Mouse (Mus musculus) embryonic fibroblast, embryonic 13.5 days (primary cell): ENCODE measurements at regions not wholly inside any gene's neighbourhood (a gene's known extent, or its start where the extent isn't known, plus 50 kb on each side); places are given as distances from the start of the nearest gene placed in this dataset.
A peak's percentile ranks its signal among the peaks of the same experiment; 100 is the strongest.

Experiments used
- H3K27ac ChIP-seq: 2 replicates; pipeline ENCODE4 v1.5.1; 2012; ENCODE audit warnings: low read length, control low read depth, inconsistent platforms; ENCODE audit not compliant: insufficient read depth
- H3K4me1 ChIP-seq: 2 replicates; pipeline ENCODE4 v1.6.1; 2011; ENCODE audit warnings: low read length; ENCODE audit not compliant: control insufficient read depth, insufficient read depth
- H3K4me3 ChIP-seq: 2 replicates; pipeline ENCODE4 v1.5.1; 2011; ENCODE audit warnings: mild to moderate bottlenecking, control low read depth, low read length; ENCODE audit not compliant: insufficient read depth
- CTCF ChIP-seq: IDR thresholded peaks from 2 replicates; pipeline ENCODE4 v1.5.1; 2011; ENCODE audit warnings: mild to moderate bottlenecking, control low read depth, low read length, moderate library complexity, borderline replicate concordance; ENCODE audit not compliant: insufficient read depth
- POLR2A ChIP-seq: IDR thresholded peaks from 2 replicates; pipeline ENCODE4 v1.6.1; 2011; ENCODE audit warnings: low read depth, mild to moderate bottlenecking, control low read depth, low read length, moderate library complexity

DNA sequence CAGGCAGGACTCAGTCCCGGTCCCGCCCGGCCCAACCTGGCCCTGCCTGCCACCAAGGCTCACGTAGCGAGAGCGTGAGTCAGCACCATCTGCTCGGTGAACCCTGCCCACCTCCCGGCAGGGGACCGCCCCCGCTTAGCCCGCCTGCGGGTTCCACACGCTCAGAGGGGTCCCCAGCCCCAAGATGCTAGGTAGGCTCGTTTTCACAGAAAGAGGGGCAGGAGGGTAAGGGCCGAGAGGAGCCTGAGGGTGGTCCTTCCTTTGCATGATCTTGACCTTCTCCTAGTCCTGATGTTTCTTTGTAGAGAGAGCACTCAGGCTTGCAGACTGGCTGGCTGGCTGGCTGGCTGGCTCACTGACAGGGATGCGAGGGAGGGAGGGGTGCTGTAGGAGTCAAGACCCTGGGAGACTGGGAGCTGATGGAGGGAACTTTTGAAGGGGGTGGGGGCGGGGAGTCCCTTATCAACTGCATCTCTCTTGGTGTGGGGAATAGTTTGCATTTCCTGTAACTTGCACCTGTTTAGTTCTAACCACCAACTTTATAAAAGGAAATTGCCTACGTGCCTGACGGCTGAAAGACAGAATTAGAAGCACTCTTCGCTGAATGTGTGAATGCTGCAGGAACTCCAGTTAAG is 109.7 kb upstream of the Egln3 start:
- no peak overlapping the region for H3K27ac ChIP-seq
- H3K4me1 ChIP-seq, result 0 out of 2 replicates have a peak, but pooled peaks cover 4% of the 10 kb centered on the region
- TF ChIP-seq CTCF, result no peak
- TF ChIP-seq POLR2A, result no peak
- peak overlapping the region; percentile 16 for H3K4me3 ChIP-seq

GRCm38 (mm10) chr12:54312522-54313210 is 109.0 kb upstream of the Egln3 start:
- H3K4me3 ChIP-seq, result no peak overlapping the region
- TF ChIP-seq POLR2A (no peak), CTCF (no peak)

DNA sequence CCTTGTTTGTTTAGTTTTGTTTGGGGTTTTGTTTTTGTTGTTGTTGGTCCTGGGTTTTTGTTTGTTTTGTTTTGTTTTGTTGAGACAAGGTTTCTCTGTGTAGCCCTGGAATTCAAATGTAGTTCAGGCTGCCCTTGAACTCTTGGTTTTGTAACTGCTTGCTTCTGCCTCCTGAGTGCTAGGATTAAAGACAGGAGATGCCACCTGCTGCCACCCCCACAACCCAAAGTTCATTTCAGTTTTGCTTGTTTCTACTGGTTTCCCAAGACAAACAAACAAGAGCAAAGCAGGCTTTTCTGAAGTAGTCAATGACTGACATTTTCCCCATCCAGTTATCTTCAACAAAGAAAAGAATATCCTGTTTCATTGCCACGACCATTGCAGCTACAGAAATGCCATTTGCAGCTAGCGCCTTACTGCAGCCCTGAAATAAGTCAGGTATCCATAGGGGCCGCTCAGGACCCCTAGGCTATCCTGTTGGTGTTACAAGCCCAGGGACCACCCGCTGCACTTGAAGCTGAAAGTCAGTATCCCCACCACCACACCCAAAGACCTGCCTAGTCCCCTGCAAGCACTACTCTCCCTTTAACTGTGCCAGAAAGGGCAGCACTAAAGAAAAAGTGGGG is 108.3 kb upstream of the Egln3 start:
- TF ChIP-seq POLR2A, result no peak
- TF ChIP-seq CTCF, result no peak
- no peak overlapping the region for H3K4me3 ChIP-seq
- 0 out of 2 replicates have a peak, but pooled peaks cover 4% of the 10 kb centered on the region for H3K4me1 ChIP-seq
- no peak overlapping the region for H3K27ac ChIP-seq

More at GRCm38 (mm10) chr12:54312522-54313210, 109.0 kb upstream of the Egln3 start:
- Histone ChIP-seq H3K27ac (no peak overlapping the region), H3K4me1 (0 out of 2 replicates have a peak, but pooled peaks cover 4% of the 10 kb centered on the region)

DNA sequence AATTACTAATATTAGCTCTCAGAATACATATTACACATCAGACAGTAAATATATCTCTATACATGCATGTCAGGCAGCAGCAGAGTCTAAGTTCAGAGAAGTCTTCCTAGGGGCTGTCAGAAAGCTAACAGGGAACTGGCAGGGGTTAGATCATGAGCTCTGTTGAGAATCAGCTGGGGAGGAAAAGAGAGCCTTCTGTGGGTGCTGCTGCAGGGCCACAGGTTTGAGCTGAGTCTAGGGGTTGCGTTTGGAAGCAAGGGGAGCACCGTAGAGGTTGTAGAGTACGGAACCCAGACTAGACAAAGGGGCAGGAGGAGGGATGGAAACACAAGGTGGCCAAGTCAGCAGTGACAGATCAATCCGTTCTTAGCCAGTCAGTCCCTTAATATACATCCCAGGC is 106.2 kb upstream of the Egln3 start:
- Histone ChIP-seq H3K4me1 (0 out of 2 replicates have a peak, but pooled peaks cover 4% of the 10 kb centered on the region), H3K4me3 (no peak overlapping the region), H3K27ac (no peak overlapping the region)
- TF ChIP-seq CTCF, result no peak
- no peak for TF ChIP-seq POLR2A

- TF ChIP-seq CTCF, result no peak
- no peak for TF ChIP-seq POLR2A
- H3K4me1 ChIP-seq, result 0 out of 2 replicates have a peak, but pooled peaks cover 4% of the 10 kb centered on the region
- H3K4me3 ChIP-seq, result no peak overlapping the region
- no peak overlapping the region for H3K27ac ChIP-seq
Observed at GRCm38 (mm10) chr12:54309219-54309618, 105.6 kb upstream of the Egln3 start.

DNA sequence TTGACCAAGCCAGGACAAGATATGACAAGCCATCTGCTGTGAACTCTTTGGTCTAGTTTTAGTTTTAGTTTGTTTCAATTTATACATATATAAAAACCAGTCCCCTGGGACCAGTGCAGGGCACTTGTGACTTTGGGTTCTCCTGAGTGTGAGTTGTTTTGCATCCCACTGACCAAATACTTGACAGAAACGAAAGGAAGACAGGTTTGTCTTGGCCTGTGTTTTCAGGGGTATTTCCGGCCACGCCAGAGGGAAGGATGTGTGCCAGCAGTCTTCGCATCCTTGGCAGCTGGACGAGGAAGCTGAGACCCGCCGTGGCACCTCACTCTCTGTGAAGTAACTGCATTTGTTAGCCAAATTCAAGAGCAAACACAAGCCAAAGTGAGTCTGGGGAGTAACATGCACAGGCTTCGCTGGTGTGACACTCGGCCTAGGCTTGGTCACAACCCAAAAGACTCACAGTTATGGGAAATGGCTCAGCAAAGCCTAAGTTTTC is 101.5 kb upstream of the Egln3 start:
- Histone ChIP-seq H3K4me1 (no peaks in the 10 kb centered on the region), H3K27ac (no peak overlapping the region), H3K4me3 (no peak overlapping the region)
- TF ChIP-seq POLR2A (no peak), CTCF (no peak)

- H3K27ac ChIP-seq, result no peak overlapping the region
- TF ChIP-seq POLR2A, result no peak
- no peak for TF ChIP-seq CTCF
- H3K4me3 ChIP-seq, result no peak overlapping the region
- H3K4me1 ChIP-seq, result no peaks in the 10 kb centered on the region
Observed at GRCm38 (mm10) chr12:54303746-54304145, 100.1 kb upstream of the Egln3 start.

DNA sequence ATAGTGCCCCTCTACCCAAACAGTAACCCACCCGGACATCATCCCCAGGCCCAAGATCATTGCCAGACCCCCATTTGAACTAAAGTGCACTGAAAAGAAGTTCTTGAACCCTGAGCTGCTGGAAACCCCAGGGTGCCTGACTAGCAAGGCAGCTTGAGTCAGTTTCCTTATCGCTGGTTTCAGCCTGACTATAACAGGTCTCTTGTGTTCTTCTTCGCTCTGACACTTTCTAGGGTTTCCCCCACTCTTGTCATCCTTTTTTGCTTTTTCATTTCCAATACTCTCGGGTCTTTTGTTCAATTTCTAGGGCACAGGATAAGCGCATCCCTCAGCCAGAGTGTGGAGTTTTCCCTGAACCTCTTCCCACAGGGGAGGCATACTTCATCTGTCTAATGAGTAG is 95.8 kb upstream of the Egln3 start:
- H3K27ac ChIP-seq, result no peak overlapping the region
- TF ChIP-seq POLR2A (no peak), CTCF (no peak)
- H3K4me1 ChIP-seq, result no peaks in the 10 kb centered on the region
- no peak overlapping the region for H3K4me3 ChIP-seq

DNA sequence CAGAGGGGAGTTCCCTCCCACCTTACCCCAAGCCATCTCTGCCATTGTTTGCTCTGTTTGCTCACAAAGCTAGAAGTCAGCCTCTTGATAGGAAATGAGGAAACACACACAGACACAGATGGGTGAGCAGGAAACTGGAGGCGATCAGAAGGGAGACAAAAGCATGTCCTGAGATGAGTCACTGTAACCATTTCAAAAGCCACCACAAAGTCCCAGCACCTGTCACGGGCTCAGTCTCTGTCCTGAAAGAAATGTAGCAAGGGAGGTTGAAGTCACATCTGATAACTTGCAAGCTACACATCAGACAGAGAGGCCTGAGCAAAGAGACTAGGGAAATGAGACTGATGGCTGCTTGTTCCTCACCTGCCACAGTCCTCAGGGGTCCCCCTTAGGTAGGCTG is 89.6 kb upstream of the Egln3 start:
- Histone ChIP-seq H3K4me1 (no peaks in the 10 kb centered on the region), H3K27ac (no peak overlapping the region), H3K4me3 (no peak overlapping the region)
- TF ChIP-seq CTCF (no peak), POLR2A (no peak)

DNA sequence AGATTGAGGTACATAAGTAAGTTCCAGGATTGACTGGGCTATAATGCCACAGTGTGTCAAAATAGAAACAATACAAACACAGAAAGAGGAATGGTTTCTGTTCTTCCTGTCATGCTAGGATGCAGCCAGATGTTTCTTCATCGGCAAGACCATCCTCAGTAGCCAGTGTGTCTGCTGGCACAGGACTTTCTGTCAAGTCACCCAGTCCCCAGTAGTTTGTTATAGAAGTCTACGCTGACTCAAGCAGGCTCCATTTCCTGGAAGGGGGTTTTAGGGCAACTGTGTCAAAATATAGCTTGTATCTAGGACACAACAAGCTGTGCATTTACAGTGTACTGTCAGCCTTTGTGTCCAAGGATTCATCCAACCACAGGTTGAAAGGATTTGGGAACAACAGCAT is 86.7 kb upstream of the Egln3 start:
- Histone ChIP-seq H3K27ac (no peak overlapping the region), H3K4me1 (no peaks in the 10 kb centered on the region), H3K4me3 (no peak overlapping the region)
- TF ChIP-seq POLR2A (no peak), CTCF (no peak)
